Mouse (Mus musculus) natural killer cell, adult 2 months (primary cell): Measurements from ENCODE around the gene Slc35g2.
A peak's percentile ranks its signal among the peaks of the same experiment; 100 is the strongest.

Experiments
- DNase-seq, 2 experiments: peaks; one replicate each; pipeline ENCODE4 v3.0.0; 2022; ENCODE audit warnings: low spot score in 2 of 2

Gene Slc35g2

DNA sequence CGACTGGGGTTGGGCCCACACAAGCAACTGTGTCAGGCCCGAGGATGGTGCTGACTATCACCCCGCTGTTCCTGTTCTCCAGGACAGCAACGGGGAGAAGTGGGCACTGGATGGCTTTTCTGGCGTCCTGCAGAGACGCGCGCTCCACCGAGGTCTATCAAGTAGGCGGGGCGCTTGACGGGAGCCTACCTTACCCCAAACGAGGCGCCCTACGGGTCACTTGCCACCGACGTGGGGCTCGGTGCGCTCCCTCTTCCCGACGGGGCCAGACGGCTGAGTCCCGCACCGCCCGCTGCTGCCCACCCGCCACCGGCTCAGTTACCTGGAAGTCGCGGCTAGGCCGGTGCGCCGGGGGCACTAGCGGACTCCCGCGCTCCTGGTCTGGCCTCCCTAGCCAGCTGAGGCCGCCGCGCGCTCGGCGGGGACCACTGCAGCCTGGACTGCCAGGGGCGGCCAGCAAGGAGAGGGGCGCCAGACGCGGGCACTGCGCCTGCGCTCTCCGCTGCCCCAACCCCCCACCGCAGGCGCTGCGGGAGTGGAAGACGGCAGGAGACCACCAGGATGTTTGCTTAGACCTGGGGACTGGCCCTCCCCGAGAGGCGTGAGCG, at the start of gene Slc35g2:
TSS of gene Slc35g2 (minus strand) at position 465 of the 608 bp plus-strand sequence.
- peak in 1 of 2 experiments; percentile 1 for DNase-seq

DNA sequence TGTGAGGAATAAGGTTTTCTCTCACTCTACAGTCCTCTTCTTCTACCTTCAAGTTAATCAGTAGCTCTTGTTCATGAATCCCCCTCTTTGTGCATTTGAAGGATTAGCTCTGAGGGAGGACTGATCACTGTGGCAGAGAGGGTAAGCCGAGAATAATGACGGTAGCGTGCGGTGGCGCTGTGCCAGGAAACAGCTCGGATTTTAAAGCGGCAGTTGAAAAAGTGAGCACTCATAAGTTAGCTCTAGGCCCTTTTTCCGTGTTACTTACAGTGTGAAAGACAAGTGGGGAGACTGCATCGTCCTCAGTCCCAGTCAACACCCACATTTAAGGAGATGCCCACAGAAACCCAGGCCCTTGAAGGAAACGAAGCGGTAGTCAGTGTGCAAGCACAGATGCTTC, 46.1 kb upstream of the Slc35g2 start:
- DNase-seq: no peak

DNA sequence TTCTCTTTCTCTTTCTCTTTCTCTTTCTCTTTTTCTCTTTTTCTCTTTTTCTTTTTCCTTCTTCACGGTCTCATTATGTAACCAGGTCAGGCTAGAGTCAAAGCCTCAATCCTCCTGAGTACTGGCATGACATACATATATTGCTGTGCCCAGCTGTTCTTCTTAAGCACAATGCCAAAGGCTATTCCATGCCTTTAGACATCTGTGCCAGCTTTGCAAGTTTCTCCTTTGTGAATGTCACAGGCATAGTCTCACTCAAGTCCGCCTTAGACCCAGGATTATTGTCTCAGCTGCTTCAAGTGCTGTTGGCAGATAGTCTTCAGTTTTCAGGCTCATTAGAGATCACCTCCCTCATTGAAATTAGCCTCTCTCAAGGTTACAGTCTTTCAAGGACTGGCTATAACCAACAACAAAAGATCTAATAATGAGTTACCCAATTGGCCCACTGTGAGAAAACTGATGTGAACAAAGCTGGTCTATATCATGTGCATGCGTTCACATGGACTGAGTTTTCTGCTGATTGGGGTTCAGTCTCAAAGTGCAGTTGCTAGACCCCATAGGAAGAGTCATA, 42.7 kb upstream of the Slc35g2 start:
- no peak for DNase-seq

DNA sequence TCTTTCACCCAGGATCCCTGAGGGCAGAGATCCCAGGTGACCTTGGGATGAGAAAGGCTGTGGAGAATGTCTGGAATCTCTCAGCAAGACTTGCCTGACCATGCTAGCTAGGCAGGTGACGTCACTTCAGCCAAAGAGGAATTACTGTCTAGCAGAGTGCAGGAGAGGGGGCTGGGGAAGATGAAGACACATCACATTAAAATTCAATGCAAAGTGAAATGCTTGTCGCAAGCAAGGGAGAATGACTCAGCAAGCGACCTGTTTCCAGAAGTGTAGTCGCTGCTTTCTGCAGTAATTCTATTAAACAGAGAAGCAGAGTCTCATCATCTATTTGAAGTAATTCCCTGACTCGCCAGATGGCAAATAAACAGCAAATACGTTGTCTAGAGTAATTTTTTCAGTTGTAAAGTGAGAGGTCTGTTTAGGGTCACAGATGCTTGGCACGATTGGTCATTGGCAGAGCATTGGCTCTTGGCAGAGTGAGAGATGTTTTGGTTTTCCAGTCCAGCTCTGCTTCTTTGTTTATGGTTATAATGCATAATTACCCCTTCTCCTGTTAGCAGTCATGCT, 35.2 kb upstream of the Slc35g2 start:
- no peak for DNase-seq

DNA sequence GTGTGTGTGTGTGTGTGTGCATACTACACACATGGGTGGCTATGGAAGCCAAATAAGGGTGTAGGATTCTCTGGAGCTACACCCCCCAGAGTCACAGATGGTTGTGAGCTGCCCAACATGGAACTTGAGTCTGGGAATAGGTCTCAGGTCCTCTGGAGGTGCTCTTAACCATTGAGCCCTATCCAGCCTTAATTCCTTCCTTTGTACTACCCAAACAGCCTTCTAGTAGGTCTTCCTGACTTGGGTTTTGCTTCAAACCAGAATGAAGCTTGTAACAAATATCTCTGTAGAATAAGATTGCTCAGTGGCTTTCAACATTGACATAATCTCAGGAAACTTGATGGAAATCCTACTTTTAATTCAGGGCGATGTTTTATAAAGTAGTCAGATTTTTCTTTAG, 34.6 kb upstream of the Slc35g2 start:
- no peak for DNase-seq

DNA sequence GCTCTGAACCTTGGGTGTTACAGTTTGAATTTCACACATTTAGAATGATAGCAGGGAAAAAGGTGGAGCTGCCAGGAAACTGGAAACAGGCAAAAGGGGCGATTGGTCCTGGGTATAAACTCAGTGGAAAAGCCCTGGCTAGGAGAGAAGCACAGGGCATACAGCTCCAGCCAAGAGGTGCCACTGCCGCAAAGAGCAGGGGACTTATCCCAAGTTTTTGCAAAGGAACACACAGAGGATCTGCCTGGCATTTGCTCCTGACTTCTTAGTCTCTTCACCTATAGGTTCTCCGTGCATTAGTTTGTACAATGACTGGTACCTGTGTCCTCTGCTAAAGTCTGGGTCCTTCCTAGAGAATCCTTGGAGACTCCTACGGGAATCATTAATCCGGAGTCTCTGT, 32.3 kb upstream of the Slc35g2 start:
- no peak for DNase-seq

DNA sequence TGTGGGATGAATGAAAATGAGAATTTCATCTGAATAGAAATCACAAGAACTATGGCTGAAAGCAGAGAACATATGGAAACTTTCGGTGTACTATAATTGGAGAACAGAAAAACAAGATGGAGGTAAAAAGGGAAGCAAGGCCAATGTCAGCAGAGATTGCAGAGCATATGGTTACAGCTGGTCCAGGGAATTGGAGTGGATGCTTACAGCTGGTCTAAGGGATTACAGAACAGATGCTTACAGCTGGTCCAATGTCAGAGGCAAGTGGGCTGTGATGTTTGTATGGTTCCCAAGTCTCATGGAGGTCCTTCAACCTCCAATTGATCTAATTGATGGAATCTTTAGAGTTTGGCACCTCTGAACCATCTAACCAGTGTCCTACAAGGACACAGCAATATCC, 31.2 kb upstream of the Slc35g2 start:
- no peak for DNase-seq

DNA sequence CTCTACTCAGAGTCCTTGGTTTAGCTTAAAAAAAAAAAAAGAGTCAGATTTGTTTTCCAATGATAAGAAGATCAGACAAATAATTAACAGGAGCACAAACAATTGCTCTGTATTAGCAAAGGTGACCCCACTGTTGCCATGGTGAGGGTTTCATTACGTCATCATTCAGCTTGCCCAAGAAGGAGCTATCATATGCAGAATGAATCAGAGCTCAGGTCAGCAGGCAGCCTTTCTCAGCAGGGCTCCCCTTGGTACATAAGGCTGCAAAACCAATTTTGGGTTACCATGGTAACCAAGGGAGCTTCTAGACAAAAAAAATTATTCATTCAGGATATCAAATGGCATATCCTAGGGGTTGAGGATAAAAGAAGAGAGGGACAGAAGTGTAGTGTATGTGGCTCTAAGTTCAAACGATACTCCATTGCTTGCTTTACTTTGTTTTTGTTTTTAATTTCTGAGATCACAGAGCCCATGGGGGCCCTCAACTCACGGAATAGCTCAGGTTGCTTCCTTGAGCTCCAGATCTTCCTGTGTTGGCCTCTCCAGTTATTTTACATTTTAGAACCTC, 29.0 kb upstream of the Slc35g2 start:
- DNase-seq: no peak

DNA sequence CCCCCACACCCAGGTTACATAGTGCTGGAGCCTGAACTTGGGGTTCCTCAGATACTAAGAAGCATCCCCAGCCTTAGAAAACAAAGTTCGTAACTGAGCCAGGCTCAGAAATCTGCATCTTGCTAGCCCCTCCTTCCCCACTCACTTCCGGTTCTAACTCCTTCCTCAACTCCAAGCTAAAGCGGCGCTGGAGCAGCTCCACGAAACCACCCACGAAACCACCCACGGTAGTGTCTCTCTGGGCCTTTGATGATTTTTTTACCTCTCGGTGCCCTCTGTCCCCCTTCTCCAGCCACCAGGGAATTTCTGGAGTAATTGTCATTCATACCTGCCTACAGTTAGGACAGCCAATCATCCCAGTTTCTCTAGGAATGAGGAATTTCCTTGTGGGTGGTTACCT, 26.7 kb upstream of the Slc35g2 start, which contains the start of gene Stag1:
TSS of gene Stag1 (plus strand) at position 253 of the 400 bp plus-strand sequence.
- no peak for DNase-seq

DNA sequence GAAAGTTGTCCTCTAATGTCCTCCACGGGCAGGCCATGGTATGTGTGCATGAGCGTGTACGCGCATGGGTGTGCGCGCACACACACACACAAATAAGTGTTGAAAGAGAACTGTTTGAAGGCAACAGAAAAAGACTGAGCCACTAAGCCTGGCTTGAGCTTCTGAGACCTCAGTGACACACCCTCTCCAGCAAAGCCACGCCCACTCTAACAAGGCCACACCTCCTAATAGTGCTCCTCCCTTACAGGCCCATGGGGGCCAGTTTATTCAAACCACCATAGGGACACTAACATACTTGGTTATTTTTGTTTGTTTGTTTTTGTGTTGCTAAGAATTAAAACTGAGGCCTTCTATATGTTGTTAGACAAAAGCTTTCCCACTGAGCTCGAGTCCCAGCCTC, 25.4 kb upstream of the Slc35g2 start:
- DNase-seq: no peak

DNA sequence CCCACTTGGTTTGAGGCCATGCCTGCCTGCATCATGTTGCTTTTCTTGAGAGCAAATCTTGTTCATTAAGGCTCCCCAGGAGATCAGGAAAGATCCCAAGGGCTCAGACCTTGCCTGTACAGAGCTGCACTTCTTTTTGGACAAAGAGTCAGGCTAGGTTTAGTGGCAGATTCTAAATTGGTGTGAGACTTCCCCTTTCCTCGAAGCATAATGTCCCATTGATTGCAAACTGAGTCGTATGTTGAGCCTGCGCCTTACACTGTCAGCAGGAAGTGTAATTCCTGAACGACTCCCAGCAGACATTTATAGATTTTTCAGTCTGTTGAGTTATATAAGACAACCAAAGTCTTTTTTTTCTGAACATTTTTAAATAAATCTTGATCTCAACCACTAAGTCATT, 19.6 kb upstream of the Slc35g2 start:
- no peak for DNase-seq

DNA sequence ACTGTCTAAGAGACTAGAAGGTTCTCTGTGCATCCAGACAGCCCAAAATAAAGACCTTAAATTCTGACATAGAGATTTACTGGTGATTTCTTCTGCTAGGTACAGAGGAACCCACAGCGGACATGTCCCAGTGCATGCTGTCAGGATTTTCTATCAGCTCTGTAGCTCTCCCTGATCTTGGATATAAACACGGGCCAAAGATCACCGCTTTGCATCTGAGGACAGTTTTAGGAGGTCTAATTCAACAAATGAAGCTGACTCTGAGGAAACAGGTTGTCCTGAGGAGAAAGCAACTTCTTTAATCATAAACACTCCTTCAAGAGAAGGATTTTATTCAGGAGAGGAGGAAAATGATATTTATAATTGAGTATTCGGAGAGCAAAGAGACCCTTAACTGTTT, 13.1 kb upstream of the Slc35g2 start:
- DNase-seq: no peak

DNA sequence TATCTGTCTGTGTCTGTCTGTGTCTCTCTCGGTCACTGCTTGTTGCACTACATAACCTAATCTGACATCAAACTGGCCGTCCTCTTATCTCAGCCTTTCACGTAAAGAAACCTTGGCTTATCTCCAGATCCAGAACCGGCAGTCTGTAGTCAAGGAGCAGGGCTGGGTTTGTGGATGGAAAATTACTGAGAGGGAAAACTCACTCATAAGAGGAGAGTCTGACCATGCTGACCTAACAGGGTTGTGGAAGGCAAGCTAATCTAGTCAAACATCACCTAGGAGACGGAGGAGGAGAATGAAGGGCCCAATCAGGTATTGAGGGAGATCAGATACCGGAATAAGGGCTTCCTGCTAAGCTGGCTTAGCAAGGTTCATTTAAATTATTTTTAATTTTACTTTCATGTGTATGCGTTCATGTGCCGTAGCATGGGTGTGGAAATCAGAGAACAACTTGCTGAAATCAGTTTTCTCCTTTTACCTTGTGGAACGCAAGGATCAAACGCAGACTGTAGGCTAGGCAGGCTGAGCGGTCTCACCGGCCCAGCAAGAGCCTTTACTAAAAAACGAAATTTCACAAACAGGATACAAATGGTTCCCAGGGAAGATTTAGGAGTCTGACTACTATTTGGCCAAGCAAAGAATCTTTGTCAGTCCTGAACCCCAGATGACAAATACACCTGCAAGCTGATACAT, 12.1 kb upstream of the Slc35g2 start:
- DNase-seq: no peak

DNA sequence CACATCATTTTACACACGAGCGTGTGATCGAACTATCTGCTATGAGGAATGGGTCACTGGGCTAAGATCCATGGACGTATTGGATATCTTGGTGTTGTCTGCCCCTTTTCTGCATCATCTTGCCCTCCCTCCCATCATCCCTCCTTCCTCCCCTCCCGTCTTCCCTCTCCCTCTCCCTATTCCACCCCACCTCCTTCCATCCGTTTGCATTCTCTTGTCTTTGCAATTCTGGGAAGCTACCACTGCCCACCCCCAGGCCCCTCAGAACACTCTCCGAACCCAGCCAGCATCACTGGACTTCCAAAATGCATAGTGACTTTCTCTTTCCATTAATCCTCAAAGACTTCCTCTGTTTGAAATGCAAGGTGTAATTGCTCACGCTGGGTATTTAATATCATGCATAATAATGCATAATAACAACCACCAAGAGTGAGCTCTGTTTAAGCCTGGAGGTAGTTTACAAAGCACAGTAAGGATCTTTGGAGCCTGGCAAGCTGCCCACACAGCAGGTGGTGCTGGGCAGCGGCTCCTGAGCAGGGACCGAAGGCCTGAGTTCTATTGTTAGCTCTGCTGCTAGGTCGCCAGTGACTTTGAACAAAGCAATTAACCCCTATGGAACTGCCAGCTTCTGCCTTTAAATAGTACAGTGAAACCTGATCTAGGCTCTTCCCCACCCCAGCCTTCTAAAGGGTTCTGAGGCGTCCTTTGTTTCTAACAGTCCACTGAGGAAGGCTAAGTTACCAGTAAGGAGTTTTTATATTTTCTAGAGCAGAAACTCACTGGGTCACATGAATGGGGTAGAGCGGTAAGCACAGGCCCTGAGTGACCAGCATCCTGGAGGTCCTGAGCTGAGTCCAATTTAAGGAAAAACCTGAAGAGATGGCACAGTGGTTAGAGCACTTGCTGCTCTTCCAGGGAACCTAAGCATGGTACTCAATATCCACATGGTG, 10.9 kb upstream of the Slc35g2 start:
- DNase-seq: no peak

DNA sequence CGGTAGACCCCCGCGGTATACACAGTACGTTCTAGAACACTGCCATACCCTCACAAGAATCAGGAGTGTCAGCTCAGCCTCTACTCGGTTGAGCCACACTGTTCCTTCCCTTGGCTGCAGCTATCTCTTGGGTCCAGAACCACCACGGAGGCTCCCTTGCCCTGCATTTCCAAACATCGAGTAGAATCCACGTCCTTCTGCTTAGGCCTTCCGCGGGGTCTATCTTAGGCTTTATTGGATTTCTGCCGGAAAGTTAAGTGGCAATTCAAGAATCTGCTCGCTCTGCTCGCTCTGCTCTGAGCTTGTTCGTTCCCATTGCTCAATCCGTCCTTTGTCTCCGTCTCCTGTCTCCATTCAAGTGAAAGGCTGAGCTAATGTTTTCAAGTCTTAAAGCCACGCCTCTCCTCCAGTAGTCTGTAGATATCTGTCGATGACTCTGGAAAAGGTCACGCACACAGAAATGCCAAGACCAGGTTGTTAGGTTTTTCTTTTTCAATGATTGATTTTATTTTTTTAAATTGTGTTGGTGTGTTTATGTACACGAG, 9.4 kb upstream of the Slc35g2 start:
- DNase-seq: no peak

DNA sequence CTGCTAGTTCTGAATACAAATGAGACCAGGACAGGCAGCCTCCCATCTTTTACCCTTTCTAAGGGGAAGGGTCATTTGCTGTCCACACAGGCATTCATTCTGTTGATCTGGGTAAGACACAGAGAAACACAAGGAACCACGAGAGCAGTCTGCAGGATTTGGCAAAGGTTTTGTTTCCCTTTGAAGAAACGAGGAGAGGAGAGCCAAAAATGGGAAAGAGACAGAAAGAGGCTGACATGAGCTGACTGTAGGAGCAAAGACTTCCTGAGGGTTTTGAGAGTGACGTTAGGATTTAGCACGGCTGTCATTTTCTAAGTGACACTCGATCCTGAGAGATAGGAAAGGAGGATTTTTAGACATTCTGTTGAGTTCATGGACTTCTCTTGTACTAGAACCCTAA, 3.1 kb upstream of the Slc35g2 start:
- no peak for DNase-seq

DNA sequence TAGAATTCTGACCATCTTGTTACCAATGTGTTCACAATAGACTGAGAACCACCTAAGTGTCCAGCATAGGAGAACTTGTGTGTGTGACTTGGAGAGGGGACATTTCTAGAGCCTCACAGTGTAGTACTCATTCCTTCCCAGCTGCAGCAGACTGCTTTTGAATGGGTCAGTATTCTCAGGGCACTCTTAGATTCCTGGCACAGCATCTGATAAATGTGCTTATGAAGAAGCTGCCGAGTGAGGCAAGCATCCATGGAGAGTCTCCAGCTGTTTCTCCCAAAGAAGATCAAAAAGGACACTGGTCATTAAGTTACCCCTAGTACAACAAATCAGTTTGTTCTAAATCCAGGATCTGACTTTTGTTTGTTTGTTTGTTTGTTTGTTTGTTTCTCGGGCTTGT, 2.4 kb upstream of the Slc35g2 start:
- no peak for DNase-seq

DNA sequence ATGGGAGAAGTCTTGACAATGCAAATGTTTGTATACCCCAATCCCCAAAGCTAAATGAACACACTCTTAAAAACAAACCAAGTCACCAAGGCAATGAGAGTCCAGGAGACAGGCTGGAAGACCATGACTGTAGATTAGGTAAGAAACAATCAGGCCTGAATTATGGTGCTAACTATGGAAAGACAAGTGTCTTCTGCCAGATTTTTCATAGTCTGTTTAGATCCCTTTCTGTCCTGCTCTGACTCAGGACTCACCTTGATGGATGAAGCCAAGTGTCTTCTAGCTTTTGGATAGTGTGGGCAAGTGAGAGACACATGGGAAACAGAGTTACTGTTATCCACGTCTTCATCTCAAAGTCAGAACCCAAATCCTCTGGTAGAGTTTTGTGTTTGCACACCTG, 621 bp upstream of the Slc35g2 start:
- no peak for DNase-seq

DNA sequence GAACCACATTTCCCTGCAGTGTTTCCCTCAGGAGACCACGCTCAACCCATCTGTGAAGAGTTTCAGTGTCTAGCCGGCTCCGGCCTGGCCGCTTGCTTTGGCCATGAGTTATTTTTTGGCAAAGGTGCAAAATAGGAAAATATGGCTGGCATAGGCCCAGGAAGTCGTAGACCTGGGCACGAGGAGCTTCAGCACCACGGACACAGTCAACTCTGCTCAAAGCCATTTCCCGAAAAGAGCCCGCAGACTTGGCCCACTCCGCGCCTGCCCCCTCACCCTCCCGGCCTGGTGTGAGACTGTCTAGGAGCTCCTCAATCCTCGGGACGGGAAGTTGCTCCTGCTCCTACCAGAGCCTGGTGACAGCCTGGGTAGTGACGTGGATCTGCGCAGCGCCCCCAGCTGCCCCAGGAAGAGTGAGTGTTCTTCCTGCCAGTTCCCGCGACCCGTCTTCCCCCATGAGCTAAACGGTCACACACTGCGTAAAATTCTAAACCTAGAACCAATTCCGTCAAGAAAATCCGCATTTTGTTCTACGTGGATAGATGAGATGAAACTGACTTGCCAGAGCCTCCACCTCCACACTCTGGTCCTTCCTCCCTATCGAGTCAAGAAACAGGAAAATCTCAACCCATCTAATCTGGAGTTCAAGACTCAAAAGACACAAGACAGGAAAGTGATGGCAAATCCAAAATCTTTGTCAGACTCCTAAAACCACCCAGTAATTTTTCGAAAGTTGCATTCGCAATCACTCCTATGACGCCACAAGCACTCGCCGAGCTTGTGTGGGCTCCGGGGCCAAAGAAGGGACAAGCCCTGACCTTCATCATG, 878 bp downstream of the Slc35g2 start:
- no peak for DNase-seq

DNA sequence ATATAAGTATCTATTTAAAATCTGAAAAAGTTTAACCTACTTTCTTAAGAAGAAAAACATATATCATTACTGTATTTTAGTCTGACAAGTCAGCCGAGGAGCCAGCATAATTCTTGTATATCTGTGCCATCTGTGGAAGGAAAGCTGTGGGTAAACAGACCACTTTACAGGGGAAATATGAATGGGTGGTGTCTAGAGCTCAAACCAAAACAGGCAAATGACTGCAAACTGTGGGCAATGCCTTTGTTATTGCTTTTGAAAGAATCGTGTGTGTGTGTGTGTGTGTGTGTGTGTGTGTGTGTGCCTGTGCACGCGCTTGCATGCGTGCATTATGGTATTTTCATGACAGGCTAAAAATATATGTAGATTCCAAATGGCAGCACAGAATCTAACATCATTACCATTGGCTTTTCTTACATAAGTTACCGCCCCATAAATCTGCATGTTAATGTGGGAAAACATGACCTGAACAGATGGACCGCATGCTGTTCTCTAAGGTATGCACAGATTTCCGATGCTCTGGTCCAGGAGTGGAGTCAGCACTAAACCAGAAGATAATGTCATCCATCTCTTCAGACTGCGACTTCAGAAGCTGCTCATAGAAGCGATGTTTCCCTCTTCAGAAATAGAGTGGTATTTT, 10.5 kb downstream of the Slc35g2 start:
- no peak for DNase-seq
